Mouse (Mus musculus) heart, adult 2 months (tissue): Measurements from ENCODE around the gene Cnst. TPM values are rescaled to one million over a fixed set of nuclear protein-coding genes. Genes with fewer than 3 reads are reported as not detected.
"Not testable (repeated sequence)": the region's sequence is repeated elsewhere in the genome, so short reads cannot be mapped to it uniquely, and the experiment has no call there.

Experiments
- DNase-seq, 2 experiments: peaks; one replicate each; pipeline ENCODE4 v3.0.0; 2021
- H3K27ac ChIP-seq: fragments of 200-600 bp; 2 replicates; pipeline ENCODE4 v1.8.1; 2022
- H3K27me3 ChIP-seq: fragments of 200-500 bp; 2 replicates; pipeline ENCODE4 v1.6.1; 2012; ENCODE audit warnings: mild to moderate bottlenecking, low read length, inconsistent platforms, mixed read lengths; ENCODE audit not compliant: control insufficient read depth, insufficient read depth
- H3K36me3 ChIP-seq: fragments of 200-500 bp; 2 replicates; pipeline ENCODE4 v1.6.1; 2012; ENCODE audit warnings: low read length, inconsistent platforms; ENCODE audit not compliant: control insufficient read depth, insufficient read depth
- H3K4me1 ChIP-seq: fragments of 200-500 bp; 2 replicates; pipeline ENCODE4 v1.6.1; 2011; ENCODE audit warnings: low read length; ENCODE audit not compliant: control insufficient read depth, insufficient read depth
- H3K4me3 ChIP-seq: fragments of 200-600 bp; 2 replicates; pipeline ENCODE4 v1.8.1; 2022
- H3K79me2 ChIP-seq: fragments of 200-500 bp; replicated peaks from 2 replicates; pipeline ENCODE4 v1.6.1; 2012; ENCODE audit warnings: mild to moderate bottlenecking, inconsistent platforms, low read length, moderate library complexity, mixed read lengths; ENCODE audit not compliant: control insufficient read depth, insufficient read depth
- H3K9ac ChIP-seq: fragments of 200-500 bp; 2 replicates; pipeline ENCODE4 v1.6.1; 2012; ENCODE audit warnings: low read depth, mild to moderate bottlenecking, control low read depth, inconsistent platforms, low read length, mixed read lengths
- CTCF ChIP-seq: fragments of 200-600 bp; IDR thresholded peaks from 2 replicates; pipeline ENCODE4 v1.8.1; 2022; ENCODE audit warnings: antibody characterized with exemption, mild to moderate bottlenecking, moderate library complexity
- EP300 ChIP-seq: fragments of 200-500 bp; IDR thresholded peaks from 2 replicates; pipeline ENCODE4 v1.6.1; 2011; ENCODE audit warnings: low read depth, low read length, control low read depth; ENCODE audit not compliant: insufficient read depth
- POLR2A ChIP-seq: fragments of 200-500 bp; IDR thresholded peaks from 2 replicates; pipeline ENCODE4 v1.6.1; 2011; ENCODE audit warnings: mild to moderate bottlenecking, low read depth, low read length, control low read depth; ENCODE audit not compliant: insufficient read depth
- WGBS: fragments of 180-500 bp; shearing (Covaris S2); methylation state at CpG from one replicate; pipeline ENCODE4 v1.1.7; 2018; 5-methylcytosine and 5-hydroxymethylcytosine counted together
- intact Hi-C: fragments of 180-260 bp; cut with DNase I; formaldehyde crosslinking; loops from one replicate; pipeline ENCODE4 v1.15.1; 2025
- polyA plus RNA-seq: library from polyadenylated mRNA; depleted of rRNA; stranded (reverse); fragments of >200 nt; gene quantifications from 2 replicates; pipeline ENCODE4 v1.2.3, GENCODE M21; 2012
- total RNA-seq, 2 experiments: library from RNA; stranded (reverse); gene quantifications; 2 replicates each; pipeline ENCODE4 v1.2.3; 2021

Cnst gene
- total and polyA plus RNA-seq, 3 experiments, result 23.4 to 48.8 (median 46.7) TPM

DNA sequence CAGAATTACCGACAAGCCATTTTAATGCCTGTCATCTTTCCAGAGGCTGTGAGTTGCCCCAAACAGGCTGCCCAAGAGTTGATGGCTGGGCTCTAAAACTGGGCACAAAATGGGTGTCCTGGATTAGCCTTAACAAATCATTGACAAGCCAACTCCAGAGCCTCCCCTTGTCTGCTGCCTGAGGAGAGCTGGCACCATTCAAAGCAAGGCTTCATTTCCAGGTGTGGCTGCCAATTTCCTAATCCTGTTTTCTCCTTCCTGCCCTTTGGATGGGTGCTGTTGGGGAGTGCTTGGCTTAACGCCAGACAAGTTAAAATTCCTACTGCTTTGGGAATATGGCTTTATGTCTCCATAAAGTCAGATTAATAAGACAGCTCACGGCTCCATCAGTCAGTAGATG is 98.0 kb downstream of the Cnst start:
- peaks cover 2% of the 10 kb centered on the region for H3K4me1 ChIP-seq
- DNase-seq, result peak; percentile 16 to 23
- H3K36me3 ChIP-seq, result no peaks in the 10 kb centered on the region
- TF ChIP-seq POLR2A (no peak), CTCF (no peak), EP300 (no peak)
- H3K4me3 ChIP-seq, result no peak overlapping the region
- H3K9ac ChIP-seq, result no peak overlapping the region
- intact Hi-C loops, result loop anchor here (10.0 kb wide), 2 partner anchors 91 to 201 kb away; no protein-coding TSS in a partner anchor
- no peak overlapping the region for H3K27ac ChIP-seq
- WGBS, result 46% methylated on average over 3 of the region's 3 CpGs
- no peaks in the 10 kb centered on the region for H3K79me2 ChIP-seq
- H3K27me3 ChIP-seq, result no peaks in the 10 kb centered on the region

DNA sequence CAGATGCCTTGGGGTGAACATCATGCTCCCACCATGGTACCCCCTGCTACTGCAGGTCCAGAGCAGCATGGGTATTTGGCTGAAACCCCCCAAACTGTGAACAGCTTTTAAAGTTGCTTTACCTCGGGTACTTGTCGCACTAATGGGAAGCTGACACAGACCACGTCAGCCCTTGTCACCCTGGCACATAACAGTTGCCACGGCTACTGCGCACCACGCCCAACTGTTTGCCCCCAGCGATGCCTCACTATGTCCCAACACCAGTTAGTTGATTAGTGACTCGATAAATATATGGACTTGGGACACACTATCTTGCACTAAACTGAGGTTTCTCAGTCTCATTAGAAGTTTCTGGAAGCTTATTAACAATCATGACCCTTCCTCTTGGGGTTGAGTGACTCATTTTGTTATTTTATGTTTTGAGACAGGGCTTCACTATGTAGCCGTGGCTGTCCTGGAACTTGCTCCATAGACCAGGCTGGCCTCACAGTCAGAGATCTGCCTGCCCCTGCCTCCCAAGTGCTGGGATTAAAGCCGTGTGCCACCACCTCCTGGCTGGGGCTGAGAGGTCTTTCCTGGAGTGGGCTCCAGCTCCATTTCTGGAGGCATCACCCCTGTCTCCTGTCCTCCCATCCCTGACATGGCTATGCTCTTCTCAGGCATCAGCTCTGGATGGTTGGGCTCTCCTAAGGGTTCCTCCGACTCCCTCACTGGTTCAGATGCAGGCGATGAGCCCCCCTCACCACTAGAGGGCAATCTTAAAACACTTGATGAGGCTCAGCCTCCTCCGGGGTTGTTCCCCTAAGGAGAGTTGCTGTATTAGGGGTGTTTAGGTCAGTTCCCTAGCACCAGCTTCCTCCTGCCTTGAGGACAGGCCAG is 99.2 kb downstream of the Cnst start:
- H3K27me3 ChIP-seq, result no peaks in the 10 kb centered on the region
- H3K27ac ChIP-seq, result no peak overlapping the region
- peak; percentile 74 to 76 for DNase-seq
- H3K36me3 ChIP-seq, result no peaks in the 10 kb centered on the region
- no peaks in the 10 kb centered on the region for H3K79me2 ChIP-seq
- peaks cover 4% of the 10 kb centered on the region for H3K4me1 ChIP-seq
- intact Hi-C loops, result loop anchor here (10.0 kb wide), 2 partner anchors 89 to 199 kb away; no protein-coding TSS in a partner anchor
- H3K4me3 ChIP-seq, result peak overlapping the region; percentile 21; the same call in 1 of the 2 replicates
- 57% methylated on average over 13 of the region's 13 CpGs for WGBS
- TF ChIP-seq POLR2A (no peak), EP300 (0 out of 2 replicates have a peak, but pooled peaks have one; percentile 35), CTCF (no peak; the same call in 1 of the 2 replicates)
- peak overlapping the region; percentile 45; the same call in 1 of the 2 replicates for H3K9ac ChIP-seq

DNA sequence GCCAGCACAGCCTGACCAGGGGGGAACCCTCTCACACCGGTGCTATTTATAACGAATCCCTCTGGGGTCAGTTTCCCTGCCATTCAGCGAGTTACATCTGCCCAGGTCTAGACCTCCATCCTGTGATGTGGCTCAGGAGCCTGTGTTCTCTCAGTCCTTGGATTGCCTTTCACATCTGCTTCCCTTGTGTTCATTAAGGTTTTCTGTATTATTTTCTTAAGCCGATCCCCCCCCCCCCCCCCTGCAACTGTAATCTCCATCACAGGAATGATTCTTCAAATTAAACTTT is 99.8 kb downstream of the Cnst start:
- Histone ChIP-seq H3K79me2 (no peaks in the 10 kb centered on the region), H3K9ac (peak overlapping the region; percentile 45; the same call in 1 of the 2 replicates), H3K27ac (no peak overlapping the region), H3K4me3 (peak overlapping the region; percentile 21; the same call in 1 of the 2 replicates), H3K4me1 (peaks cover 4% of the 10 kb centered on the region), H3K27me3 (no peaks in the 10 kb centered on the region), H3K36me3 (no peaks in the 10 kb centered on the region)
- no peak for DNase-seq
- intact Hi-C loops, result loop anchor here (10.0 kb wide), 2 partner anchors 89 to 199 kb away; no protein-coding TSS in a partner anchor
- 18% methylated on average over 4 of the region's 4 CpGs for WGBS
- TF ChIP-seq POLR2A (no peak), EP300 (no peak), CTCF (no peak)

DNA sequence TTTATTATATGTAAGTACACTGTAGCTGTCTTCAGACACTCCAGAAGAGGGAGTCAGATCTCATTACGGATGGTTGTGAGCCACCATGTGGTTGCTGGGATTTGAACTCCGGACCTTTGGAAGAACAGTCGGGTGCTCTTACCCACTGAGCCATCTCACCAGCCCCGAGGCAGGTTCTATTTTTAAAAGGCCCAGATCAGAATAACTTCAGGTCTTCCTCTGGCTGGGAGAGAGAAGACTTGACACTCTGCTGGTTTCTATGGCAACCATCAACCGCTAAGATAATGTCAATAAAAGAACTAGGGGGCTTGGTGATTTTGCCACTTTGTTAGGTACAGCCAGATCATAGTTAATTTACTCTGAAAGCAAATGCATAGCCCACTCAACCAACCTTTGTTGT is 102.5 kb downstream of the Cnst start:
- 69% methylated on average over 4 of the region's 5 CpGs for WGBS
- intact Hi-C loops, result loop anchor here (10.0 kb wide), 2 partner anchors 86 to 196 kb away; no protein-coding TSS in a partner anchor
- not testable (repeated sequence) for H3K27me3 ChIP-seq, H3K9ac ChIP-seq, H3K27ac ChIP-seq, DNase-seq, H3K79me2 ChIP-seq, H3K36me3 ChIP-seq, H3K4me1 ChIP-seq, H3K4me3 ChIP-seq

DNA sequence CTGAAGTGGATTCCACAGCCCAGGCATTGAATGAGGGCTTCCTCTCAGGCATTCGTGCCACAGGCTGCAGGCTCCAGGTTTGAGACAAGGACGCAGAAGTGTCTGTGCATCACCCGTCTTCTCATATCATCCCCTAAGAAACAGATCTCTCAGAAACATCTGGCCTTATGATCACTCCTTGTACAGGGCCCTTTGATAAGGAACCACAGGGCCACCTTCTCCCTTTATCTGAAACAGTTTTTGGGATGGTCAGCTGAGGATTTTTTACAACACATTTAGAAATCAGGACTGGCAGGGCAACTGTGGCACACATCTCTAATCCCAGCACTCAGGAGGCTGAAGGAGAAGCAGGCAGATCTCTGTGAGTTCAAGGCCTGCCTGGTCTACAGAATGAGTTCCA is 103.2 kb downstream of the Cnst start:
- Histone ChIP-seq H3K79me2 (no peaks in the 10 kb centered on the region), H3K36me3 (no peaks in the 10 kb centered on the region), H3K4me1 (peaks cover 4% of the 10 kb centered on the region), H3K4me3 (no peak overlapping the region), H3K9ac (no peak overlapping the region), H3K27me3 (no peaks in the 10 kb centered on the region), H3K27ac (no peak overlapping the region)
- intact Hi-C loops, result loop anchor here (10.0 kb wide), 2 partner anchors 85 to 195 kb away; no protein-coding TSS in a partner anchor
- 76% methylated on average over 3 of the region's 3 CpGs for WGBS
- TF ChIP-seq CTCF (no peak), EP300 (no peak), POLR2A (no peak)
- DNase-seq, result peak in 1 of 2 experiments; percentile 8

DNA sequence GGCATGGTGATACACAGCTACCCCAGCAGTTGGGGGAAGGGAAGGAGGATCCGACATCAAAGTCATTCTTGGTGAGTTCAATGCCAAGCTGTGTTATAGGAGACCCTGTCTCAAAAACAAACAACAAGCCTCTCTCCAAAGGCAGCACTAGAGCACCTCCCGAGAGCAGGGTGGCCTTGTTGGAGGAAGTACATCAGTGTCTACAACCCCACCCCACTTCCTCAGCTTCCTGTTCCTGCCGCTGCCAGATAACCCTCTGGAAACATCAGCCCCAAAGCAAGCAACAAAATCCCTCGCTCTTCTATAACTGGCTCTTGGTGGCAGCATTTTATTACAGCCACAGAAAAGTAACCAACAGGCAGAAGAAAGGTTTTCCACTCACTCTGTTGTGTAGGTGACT is 104.1 kb downstream of the Cnst start:
- H3K27me3 ChIP-seq, result no peaks in the 10 kb centered on the region
- no peak overlapping the region for H3K9ac ChIP-seq
- DNase-seq, result peak in 1 of 2 experiments; percentile 15
- H3K4me1 ChIP-seq, result peaks cover 4% of the 10 kb centered on the region
- no peak for TF ChIP-seq POLR2A
- no peak for TF ChIP-seq EP300
- TF ChIP-seq CTCF, result no peak
- intact Hi-C loops, result no loop called here
- 44% methylated on average over 4 of the region's 4 CpGs for WGBS
- H3K4me3 ChIP-seq, result no peak overlapping the region
- no peaks in the 10 kb centered on the region for H3K79me2 ChIP-seq
- H3K36me3 ChIP-seq, result no peaks in the 10 kb centered on the region
- H3K27ac ChIP-seq, result peak overlapping the region; percentile 12; the same call in 1 of the 2 replicates
